Mouse (Mus musculus) heart, adult 9 months (tissue): ENCODE measurements around the gene Scp2d1.
"Not testable (repeated sequence)": the region's sequence is repeated elsewhere in the genome, so short reads cannot be mapped to it uniquely, and the experiment has no call there.

ENCODE experiments used
- DNase-seq, 2 experiments: peaks; one replicate each; pipeline ENCODE4 v3.0.0; 2022; ENCODE audit warnings: low spot score in 2 of 2

Scp2d1 gene

GRCm38 (mm10) chr2:144823356-144823755, at the start of gene Scp2d1:
Gene Scp2d1, plus strand, starts transcription at chr2:144823656.
- not testable (repeated sequence) for DNase-seq

GRCm38 (mm10) chr2:144774636-144775160, 48.8 kb upstream of the Scp2d1 start:
- DNase-seq = peak; percentile 42 to 44

GRCm38 (mm10) chr2:144775626-144776025, 47.8 kb upstream of the Scp2d1 start:
- no peak for DNase-seq

GRCm38 (mm10) chr2:144779263-144779662, 44.2 kb upstream of the Scp2d1 start:
- DNase-seq = no peak

- no peak for DNase-seq
These were observed 42.7 kb upstream of the Scp2d1 start for GRCm38 (mm10) chr2:144780731-144781130.

- no peak for DNase-seq
These were observed 41.6 kb upstream of the Scp2d1 start for GRCm38 (mm10) chr2:144781871-144782270.

GRCm38 (mm10) chr2:144782481-144782880, 41.0 kb upstream of the Scp2d1 start:
- no peak for DNase-seq

GRCm38 (mm10) chr2:144783190-144783589, 40.3 kb upstream of the Scp2d1 start:
- no peak for DNase-seq

- no peak for DNase-seq
These were observed 39.6 kb upstream of the Scp2d1 start for GRCm38 (mm10) chr2:144783831-144784230.

- no peak for DNase-seq
These were observed 31.7 kb upstream of the Scp2d1 start for GRCm38 (mm10) chr2:144791671-144792294.

- DNase-seq = peak in 1 of 2 experiments; percentile 14
These were observed 25.9 kb upstream of the Scp2d1 start for GRCm38 (mm10) chr2:144797515-144797914.

GRCm38 (mm10) chr2:144807766-144808754, 15.4 kb upstream of the Scp2d1 start:
- DNase-seq = no peak

GRCm38 (mm10) chr2:144828457-144828985, 5.1 kb downstream of the Scp2d1 start:
- no peak for DNase-seq

GRCm38 (mm10) chr2:144836667-144837311, 13.3 kb downstream of the Scp2d1 start:
- DNase-seq = no peak

- DNase-seq = no peak
These were observed 13.8 kb downstream of the Scp2d1 start for GRCm38 (mm10) chr2:144837312-144837679.

GRCm38 (mm10) chr2:144868827-144869226, 45.4 kb downstream of the Scp2d1 start:
- no peak for DNase-seq
